Mouse (Mus musculus) E14TG2a.4 (cell line): ENCODE measurements at regions not wholly inside any gene's neighbourhood (a gene's known extent, or its start where the extent isn't known, plus 50 kb on each side); places are given as distances from the start of the nearest gene placed in this dataset.

Source experiments
- CTCF ChIP-seq: conservative IDR thresholded peaks from 2 replicates; pipeline ENCODE4 v1.5.1; 2014; ENCODE audit warnings: low read length
- NANOG ChIP-seq: IDR thresholded peaks from 2 replicates; pipeline ENCODE4 v1.6.1; 2014; ENCODE audit warnings: borderline replicate concordance, low read length, mixed read lengths
- POU5F1 ChIP-seq: IDR thresholded peaks from 2 replicates; pipeline ENCODE4 v1.6.1; 2014; ENCODE audit warnings: low read length, borderline replicate concordance

- TF ChIP-seq CTCF (no peak), NANOG (no peak), POU5F1 (no peak)
Measured at GRCm38 (mm10) chr16:65405824-65406556, 114.3 kb upstream of the Pou1f1 start.
